Mouse (Mus musculus): ENCODE data around the gene Ift122.

Gene Ift122

DNA sequence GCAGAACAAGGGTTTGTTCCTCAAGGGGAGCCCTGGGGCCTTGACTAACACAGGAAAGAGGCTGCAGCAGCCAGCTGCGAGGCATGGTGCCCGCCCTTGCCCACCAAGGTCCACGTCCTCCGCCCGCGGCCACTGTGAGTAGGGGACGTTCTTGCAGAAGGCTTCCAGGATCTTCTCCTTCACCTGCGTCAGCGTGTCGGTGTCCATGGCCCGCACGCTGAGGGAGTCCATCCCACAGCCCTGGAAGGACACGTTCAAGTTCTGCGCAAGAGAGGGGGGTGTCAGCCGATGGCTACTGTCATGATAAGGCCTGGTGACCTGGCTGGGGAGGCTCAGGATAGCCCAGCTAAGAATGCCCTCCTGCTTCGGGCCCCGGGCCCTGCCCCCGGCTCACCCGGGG is 107.1 kb downstream of the Ift122 start:
- DNase-seq (ENCODE audit: low spot score): no peak

- DNase-seq (ENCODE audit: low spot score): no peak
These were observed 108.5 kb downstream of the Ift122 start for GRCm38 (mm10) chr6:115961743-115962142.

DNA sequence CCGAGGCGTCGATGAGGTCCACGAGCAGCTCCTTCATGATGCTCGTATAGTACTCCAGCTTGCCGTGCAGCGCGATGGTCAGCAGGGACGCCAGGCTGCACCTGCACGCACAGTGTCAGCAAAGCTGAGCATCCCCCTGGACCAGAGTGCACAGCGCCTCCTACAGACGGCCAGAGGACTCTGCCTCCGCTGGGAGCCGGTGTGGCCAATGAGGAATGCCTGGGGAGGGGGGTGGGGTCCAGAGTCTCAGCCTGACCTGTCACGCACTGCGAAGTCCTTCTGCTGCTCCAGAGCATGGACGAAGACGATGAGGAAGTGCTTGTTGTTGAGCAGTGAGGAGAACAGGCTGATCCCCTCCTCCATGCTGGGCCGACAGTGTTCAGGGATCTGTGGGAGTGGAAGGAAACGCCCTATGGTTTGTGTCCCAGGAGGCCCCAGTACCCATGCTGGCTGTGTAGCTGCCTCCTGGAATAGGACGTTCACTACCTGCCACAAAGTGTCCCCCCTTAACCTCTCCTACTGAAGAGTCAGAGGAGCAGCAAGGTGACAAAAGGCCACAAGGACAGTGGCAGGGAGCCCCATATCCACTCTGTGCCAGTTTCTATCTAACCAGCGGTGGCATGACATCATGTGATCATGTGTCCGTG is 109.3 kb downstream of the Ift122 start:
- DNase-seq (ENCODE audit: low spot score): no peak

DNA sequence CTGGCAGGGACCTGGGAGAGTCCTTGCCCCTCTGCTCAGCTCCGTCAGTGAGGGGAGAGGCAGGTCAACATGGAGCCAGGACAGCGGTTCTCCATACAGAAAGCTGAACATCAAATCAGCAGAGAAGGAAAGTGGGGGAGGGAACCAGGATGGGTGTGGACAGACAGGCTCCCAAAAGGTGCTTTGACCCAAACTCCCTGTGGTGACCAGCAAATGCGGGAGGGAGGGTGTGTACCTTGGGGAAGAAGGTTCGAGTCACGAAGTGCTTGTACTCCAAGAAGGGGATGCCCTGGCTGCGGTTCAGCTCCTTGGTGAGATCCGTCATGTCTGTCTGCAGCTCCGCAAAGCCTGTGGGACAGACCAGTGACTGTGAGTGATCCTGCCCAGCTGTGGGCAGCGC is 110.4 kb downstream of the Ift122 start:
- DNase-seq (ENCODE audit: low spot score): no peak

DNA sequence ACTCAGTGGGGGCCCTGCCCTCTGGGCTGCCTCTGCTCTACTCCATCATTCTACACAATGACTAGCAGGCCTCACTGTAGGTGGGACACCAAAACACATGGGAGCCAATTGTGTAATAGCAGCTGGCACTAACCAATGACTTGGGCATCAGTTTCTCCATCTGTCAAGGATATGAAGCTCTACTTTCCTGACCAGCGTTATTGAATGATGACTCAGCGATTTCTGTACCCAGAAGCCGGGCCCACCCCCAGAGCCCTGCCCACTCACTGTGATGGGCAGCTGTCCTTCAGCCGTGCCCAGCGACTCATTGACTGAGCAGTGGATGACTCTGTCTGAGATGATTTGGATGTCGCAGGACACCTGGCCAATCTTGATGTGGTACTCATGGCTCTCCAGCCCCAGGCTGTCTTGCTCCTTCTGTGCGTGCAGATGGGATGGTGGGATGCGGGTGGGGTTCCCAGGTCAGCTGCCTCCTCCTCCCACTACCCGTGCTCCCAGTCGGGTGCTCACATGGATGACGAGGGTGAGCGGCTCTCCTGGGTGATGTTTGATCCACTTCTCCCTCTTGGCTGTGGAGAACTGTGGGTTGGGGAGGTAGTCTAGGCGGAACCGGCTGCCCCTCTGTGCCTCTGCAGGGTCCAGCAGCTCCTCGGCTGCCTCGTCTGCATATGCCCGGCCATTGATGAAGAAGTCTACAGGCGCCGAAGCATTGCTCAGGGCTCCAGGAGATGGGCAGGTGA is 113.1 kb downstream of the Ift122 start:
- DNase-seq (ENCODE audit: low spot score): no peak

- no peak for DNase-seq (ENCODE audit: low spot score)
These were observed 114.1 kb downstream of the Ift122 start for GRCm38 (mm10) chr6:115967291-115967880.

DNA sequence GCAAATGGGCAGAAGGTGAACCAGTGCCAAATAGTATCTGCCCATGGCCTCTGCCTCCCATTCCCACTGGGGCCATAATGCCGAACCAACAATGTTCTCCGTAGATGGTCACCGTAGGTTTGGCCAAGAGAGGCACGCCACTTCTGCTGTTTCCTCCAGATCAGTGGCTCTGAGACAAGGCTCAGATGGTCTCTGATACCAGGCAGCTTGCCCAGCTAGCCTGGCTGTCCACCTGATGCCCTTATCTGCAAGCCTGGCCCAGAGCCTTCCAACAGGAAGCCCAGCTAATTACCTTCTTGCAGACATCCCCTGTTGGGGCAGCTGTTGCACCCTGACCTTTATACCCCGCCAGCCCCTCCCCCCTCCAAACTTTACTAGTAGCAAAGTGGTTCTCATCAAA is 114.8 kb downstream of the Ift122 start:
- DNase-seq (ENCODE audit: low spot score): no peak

- DNase-seq (ENCODE audit: low spot score): no peak
These were observed 115.4 kb downstream of the Ift122 start for GRCm38 (mm10) chr6:115968700-115969099.

GRCm38 (mm10) chr6:115969103-115969502 is 115.8 kb downstream of the Ift122 start:
- DNase-seq (ENCODE audit: low spot score): no peak

DNA sequence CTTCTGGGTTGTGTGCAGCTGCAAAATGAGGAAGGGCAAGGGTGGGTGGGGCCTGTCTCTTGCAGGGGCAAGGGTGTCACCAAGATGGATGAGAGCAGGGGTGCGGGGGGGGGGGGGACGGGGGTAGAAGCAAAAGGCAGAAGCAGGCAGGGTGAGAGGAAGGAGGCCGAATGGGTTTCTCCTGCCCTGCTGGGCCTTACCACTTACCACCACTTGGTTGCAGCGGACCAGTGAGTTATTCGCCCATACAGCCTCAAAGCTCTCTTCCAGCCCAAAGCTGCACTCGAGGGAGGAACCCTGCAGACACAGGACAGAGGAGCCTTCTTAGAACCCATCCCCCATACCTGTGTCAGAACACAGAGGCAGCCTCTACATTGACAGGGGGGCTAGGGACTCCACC is 116.7 kb downstream of the Ift122 start:
- DNase-seq (ENCODE audit: low spot score): no peak

GRCm38 (mm10) chr6:115971273-115972060 is 118.2 kb downstream of the Ift122 start:
- no peak for DNase-seq (ENCODE audit: low spot score)

- no peak for DNase-seq (ENCODE audit: low spot score)
These were observed 119.0 kb downstream of the Ift122 start for GRCm38 (mm10) chr6:115972083-115972764.

DNA sequence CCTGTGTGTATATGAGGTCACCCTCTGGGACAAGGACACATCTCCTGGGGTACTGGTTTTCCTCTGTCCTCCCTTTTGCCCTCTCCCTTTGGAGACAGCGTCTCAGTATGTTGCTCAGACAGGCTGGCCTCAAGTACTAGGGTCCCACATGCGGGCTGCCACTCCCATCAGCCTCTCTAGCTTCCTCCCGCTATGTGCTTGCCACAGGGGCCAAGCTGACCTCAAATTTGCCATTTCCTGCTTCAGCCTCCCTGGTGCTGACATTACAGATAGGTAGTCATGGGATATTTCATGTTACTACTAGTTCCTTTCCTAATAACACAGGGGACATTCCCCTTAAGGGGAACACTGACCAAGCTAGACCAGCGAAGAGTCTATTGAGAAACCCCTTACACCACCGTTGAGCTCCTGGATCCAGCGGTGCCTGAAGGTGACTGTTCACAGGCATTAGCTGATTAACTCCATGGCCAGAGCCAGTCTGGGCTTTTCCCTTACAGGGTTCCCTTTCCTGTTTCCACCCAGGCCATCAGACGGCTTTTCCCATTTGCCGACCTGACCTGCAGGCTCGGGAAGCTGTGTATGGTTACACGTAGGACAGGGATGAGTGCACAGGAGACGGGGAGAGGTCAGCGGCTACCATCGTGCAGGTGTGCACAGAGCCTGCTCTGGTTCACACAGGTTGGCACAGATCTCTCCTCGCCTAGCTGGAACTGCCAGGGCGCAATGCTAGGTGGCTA is 120.0 kb downstream of the Ift122 start:
- DNase-seq (ENCODE audit: low spot score): no peak

DNA sequence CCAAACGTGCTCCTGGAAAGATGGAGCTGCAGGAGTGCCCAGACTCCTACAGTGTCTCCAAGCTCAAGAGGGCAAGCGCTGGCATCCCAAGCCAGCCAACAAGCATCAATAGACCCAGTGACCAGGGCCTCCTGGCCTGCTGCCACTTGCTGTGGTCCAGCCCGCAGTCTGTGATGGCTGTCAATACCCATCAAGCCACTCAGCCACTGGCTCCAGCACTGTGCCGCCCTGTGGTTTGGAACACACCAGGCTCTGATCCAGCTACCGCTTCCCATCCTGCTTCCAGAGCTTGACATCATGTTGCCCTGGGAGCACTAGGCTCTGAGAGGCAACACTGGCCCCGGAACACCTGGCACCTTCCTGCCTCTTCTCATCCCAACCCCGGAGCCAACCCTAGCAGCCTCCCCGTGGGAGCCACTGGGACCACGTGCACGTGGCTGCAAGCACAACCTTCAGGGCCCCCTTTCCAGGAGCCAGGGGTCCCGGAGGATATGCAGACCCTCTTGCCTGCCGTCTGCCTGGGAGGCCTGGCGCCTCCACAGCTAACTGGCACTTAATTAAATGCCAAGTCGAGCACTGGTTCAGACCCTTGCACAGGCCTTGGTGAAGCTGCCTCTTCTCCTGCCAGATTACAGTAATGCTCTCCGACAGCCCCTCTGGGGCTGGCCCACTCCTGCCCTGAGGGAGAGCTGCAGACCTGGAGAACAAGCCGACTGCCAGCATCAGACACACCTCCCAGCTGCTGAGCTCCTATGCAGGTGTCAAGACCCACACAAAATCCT is 120.8 kb downstream of the Ift122 start:
- DNase-seq (ENCODE audit: low spot score): no peak

GRCm38 (mm10) chr6:115975606-115976005 is 122.3 kb downstream of the Ift122 start:
- no peak for DNase-seq (ENCODE audit: low spot score)
